Mouse (Mus musculus) cerebellum, postnatal 4 days (tissue): ENCODE results near the gene Sash1.

Source experiments
- DNase-seq, 2 experiments: peaks; one replicate each; pipeline ENCODE4 v3.0.0; 2022; ENCODE audit warnings: low spot score in 2 of 2, mixed read lengths in 1 of 2

The Sash1 gene

GRCm38 (mm10) chr10:8795336-8795735 is 90.5 kb downstream of the Sash1 start:
- DNase-seq, result peak; percentile 61 to 76

DNA sequence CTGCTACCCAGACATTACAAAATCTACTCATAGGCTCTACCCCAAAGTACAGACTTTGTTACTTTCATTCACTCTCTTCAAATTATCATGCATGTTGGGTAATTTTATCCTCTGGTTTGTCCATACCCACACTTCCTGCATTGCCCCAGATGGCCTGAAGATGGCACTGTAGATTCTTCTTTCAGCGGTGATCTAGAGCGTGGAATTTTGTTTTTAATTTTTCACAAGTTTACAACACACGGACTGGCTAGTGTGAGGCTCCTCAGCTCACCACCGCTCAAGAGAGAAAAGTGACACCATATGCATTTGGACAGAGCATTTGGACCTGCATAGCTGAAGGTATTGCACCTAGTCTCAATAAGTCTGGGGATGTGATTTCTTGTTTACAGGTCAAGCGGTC is 93.5 kb downstream of the Sash1 start:
- DNase-seq, result peak; percentile 49 to 73

DNA sequence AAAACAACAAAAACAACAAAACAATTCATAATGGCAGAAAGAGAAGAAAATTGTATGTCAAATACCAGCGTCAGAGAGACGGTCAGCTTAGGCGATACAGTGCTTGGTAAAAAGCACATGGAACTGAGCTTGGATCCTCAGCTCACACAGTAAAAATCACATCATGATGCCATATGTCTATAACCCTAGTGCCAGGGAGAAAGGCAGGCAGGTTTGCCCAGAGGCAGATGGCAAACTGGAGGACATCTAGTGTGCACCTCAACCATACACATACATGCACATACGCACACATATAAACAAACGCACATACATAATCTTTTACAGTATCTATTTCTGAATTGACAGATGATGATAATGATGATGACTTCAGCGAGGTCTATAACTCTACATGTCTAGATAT is 96.8 kb downstream of the Sash1 start:
- no peak for DNase-seq

DNA sequence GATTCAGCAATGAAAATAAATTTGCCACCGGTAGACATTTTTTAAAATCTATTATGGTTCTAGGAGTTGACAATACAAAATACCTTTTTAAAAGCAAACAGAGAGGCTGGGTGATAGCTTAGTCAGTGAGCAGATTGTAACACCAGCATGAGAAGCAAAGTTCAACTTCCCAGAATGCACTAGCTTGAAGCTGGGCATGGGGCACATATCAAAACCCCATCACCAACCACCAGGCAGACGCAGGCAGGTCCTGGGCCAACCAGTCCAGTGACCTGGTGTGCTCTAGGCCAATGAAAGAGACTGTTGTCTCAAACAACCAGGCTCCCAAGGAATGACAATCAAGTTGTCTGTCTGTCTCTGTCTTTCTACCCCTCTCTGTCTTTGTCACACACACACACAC is 98.6 kb downstream of the Sash1 start:
- no peak for DNase-seq

GRCm38 (mm10) chr10:8785451-8786145 is 100.3 kb downstream of the Sash1 start:
- DNase-seq, result no peak

DNA sequence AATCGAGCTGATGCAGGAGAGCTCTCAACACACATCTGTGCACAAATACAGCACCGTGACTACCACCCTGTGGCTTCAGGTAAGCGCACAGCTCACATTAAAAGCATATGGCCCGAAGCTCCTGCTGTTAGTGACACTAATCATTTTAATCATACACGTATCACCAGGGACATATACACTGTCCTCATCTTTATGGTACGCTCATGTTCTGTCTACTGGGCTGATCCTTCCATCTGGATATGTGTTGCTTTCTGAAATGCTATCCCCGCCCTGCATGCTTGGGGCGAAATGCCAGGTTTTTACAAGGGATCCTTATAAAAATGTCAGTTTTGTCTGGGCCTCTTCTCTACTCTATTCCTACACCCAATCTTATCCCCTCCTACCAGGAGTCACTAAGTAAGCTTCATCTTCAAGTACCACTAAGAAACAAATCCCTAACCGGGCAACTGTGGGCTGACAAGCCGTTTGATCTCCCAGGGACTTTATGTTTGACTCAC is 103.9 kb downstream of the Sash1 start:
- no peak for DNase-seq

DNA sequence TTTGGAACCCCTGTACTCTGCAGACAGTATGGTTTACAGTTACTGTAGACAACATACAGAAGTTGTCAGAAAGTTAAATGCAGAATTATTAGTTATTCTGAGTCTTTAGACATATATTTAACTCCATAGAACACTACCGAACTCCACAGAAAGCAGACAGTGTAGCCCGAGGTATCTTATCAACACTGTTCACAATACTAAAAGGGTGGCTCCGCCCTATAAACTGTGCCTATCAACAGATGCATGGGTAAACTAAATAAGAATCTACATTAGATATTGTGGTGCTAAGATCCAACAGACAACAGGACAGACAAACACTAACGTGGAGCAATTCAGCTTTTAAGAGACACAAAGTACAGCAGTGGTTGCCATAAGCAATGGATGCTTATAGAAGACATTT is 106.0 kb downstream of the Sash1 start:
- no peak for DNase-seq

DNA sequence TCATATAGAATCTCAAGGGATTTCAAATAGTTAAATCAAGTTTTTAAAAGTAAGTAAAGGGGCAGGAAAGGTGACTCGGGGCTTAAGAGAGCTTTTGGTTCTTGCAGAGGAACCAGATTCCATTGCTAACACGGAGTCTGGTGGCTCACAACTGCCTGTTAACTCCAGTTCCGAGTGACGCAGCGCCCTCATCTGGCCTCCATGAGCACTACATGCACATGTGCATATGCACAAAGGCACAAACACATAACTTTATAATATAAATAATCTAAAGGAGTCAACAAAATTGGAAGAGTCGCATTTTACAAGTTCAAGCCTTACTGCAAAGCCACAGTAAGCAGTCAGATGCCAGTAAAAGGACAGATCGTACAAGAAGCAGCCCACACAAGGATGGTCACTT is 107.0 kb downstream of the Sash1 start:
- DNase-seq, result no peak

- DNase-seq, result no peak
These were observed 108.2 kb downstream of the Sash1 start for GRCm38 (mm10) chr10:8777552-8778253.

DNA sequence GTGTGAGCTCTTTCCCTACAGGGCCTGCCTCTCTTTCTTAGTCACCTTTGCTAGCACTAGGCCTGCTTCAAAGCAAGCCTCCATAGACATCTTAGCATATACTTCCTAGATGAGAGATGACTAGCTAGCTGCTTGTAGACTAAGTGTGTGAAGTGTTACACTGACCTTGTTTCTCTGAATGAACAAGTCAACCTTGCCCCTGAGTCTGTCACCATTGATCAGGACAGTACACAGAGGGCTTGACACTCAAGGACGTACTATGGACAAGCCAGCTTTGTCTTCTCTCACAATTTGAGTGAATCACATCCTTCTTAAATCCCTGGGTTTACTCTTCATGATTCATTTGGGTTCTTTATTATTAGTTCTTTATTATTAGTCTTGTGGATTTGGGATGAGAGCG is 109.1 kb downstream of the Sash1 start:
- no peak for DNase-seq

GRCm38 (mm10) chr10:8775794-8776193 is 110.1 kb downstream of the Sash1 start:
- no peak for DNase-seq

- no peak for DNase-seq
These were observed 113.2 kb downstream of the Sash1 start for GRCm38 (mm10) chr10:8772464-8773209.

GRCm38 (mm10) chr10:8770931-8771653 is 114.8 kb downstream of the Sash1 start:
- DNase-seq, result no peak

- no peak for DNase-seq
These were observed 117.2 kb downstream of the Sash1 start for GRCm38 (mm10) chr10:8768654-8769053.

DNA sequence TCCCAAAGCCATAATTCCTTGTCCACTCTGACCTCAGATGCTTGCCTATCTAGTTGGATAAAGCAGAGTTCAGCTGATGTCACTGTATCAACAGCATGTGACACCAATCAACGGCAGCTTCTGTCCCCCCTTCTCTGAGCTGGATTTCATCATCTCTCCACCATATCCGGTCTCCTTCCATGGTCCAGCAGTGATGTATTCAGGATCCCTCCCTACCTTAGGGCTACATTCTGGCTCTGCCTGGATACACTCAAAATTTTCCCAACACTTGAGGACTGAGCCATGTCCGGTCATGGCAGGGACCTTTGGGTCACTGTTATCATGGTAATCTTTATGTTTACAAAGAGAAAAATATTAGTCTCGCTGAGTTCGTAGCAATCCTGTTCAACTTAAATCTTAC is 118.5 kb downstream of the Sash1 start:
- no peak for DNase-seq

DNA sequence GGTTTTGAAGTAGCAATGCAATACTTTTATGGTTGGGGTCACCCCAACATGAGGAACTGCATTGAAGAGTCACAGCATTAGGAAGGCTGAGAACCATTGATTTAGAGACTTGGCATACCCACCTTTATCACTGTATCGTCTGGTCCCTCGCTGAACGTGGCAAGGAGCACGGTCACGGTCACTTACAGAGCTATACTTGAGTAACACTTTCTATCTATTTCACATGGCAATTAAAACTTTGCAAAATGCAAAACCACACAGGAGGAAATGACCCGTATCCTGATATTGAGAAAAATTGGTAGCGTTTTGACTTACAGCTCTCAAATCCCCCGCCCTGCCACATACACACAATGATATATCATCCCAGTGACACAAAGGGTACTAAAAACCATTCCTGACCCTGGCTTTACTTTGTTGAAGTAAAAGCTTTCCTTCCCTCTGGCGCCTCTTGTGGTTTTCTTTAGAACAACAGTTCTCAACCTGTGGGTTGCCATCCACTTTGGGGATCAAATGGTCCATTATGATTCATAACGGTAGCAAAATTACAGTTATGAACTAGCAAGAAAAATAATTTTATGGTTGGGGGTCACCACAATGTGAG is 119.8 kb downstream of the Sash1 start:
- no peak for DNase-seq

- DNase-seq, result no peak
These were observed 123.1 kb downstream of the Sash1 start for GRCm38 (mm10) chr10:8762771-8763170.

DNA sequence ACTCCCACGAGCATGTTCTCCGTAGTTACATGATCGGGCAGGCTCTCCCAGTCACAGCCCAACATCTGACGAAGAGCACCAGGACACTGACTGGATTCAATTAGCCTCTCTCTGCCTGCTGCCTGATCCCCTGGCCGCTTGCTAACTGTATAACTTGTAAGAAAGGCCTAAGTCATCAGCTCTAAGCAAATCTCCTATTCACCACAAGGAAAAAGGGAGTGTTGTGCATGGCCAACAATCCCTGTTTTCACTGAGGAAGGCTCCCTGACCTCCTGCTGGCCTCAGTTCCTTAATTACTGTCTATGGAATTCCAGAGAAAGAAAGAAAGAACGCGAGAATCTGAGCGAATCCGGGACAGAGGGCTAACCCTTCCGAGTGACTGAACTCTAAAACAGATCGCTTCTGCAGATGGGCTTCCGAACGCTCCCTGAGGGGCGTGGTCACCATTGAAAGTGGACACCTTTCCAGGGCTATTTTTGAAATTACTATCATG is 123.6 kb downstream of the Sash1 start:
- DNase-seq, result no peak

- DNase-seq, result no peak
These were observed 124.2 kb downstream of the Sash1 start for GRCm38 (mm10) chr10:8761656-8762055.

DNA sequence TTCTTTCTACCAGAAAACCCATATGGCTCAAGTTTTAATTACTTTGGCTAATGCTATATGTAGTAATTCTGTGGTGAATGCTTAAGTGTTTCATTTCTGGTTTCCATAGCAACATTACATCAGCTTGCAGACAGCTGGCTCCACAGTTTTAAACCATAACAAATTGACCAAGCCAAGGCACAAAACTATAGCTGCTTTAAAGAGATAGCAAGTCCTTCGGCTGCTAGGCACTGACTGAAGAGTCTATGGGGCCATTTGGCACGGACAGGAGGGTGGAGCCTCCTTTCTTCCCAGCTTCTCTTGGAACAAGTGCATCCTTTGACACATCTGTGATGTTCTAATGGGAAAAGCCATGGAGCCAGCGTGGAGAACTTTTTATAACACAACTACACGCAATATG is 125.3 kb downstream of the Sash1 start:
- DNase-seq, result no peak

- no peak for DNase-seq
These were observed 126.6 kb downstream of the Sash1 start for GRCm38 (mm10) chr10:8759228-8759627.
